Mouse (Mus musculus) forebrain, embryonic 11.5 days (tissue): ENCODE data around the gene Ttll3. TPM values are rescaled to one million over a fixed set of nuclear protein-coding genes. Genes with fewer than 3 reads are reported as not detected.

Experiments used
- ATAC-seq: fragments of 200-750 bp; cut with Nextera tagmentation; replicated peaks from 2 replicates; pipeline ENCODE4 v1.8.0; 2017; ENCODE audit warnings: moderate TSS enrichment; ENCODE audit not compliant: low FRiP score
- DNase-seq: peaks from one replicate; pipeline ENCODE4 v3.0.0-alpha.2; 2017; ENCODE audit warnings: low spot score
- H3K27ac ChIP-seq: fragments of 300-500 bp; sonication (generic); 2 replicates; pipeline ENCODE4 v1.5.1; 2014; ENCODE audit warnings: low read depth, low read length
- H3K27me3 ChIP-seq: fragments of 300-500 bp; sonication (generic); 2 replicates; pipeline ENCODE4 v1.6.1; 2014; ENCODE audit warnings: mild to moderate bottlenecking, low read length, mixed read lengths; ENCODE audit not compliant: control insufficient read depth, insufficient read depth
- H3K36me3 ChIP-seq: fragments of 300-500 bp; sonication (generic); 2 replicates; pipeline ENCODE4 v1.6.1; 2014; ENCODE audit warnings: mild to moderate bottlenecking, low read length, moderate library complexity, mixed read lengths; ENCODE audit not compliant: control insufficient read depth, insufficient read depth
- H3K4me1 ChIP-seq: fragments of 300-500 bp; sonication (generic); replicated peaks from 2 replicates; pipeline ENCODE4 v1.6.1; 2014; ENCODE audit warnings: low read length, mixed read lengths; ENCODE audit not compliant: control insufficient read depth, insufficient read depth
- H3K4me2 ChIP-seq: fragments of 300-500 bp; sonication (generic); 2 replicates; pipeline ENCODE4 v1.6.1; 2014; ENCODE audit warnings: low read depth, mild to moderate bottlenecking, low read length, moderate library complexity, mixed read lengths; ENCODE audit not compliant: severe bottlenecking
- H3K4me3 ChIP-seq: fragments of 300-500 bp; sonication (generic); 2 replicates; pipeline ENCODE4 v1.5.1; 2014; ENCODE audit warnings: low read depth, low read length
- H3K9ac ChIP-seq: fragments of 300-500 bp; sonication (generic); 2 replicates; pipeline ENCODE4 v1.6.1; 2014; ENCODE audit warnings: low read length
- H3K9me3 ChIP-seq: fragments of 300-500 bp; sonication (generic); 2 replicates; pipeline ENCODE4 v1.6.1; 2016; ENCODE audit warnings: low read length, mixed read lengths; ENCODE audit not compliant: control insufficient read depth
- WGBS: fragments of 180-500 bp; shearing (Covaris S2); extraction: QIAGEN DNeasy Blood & Tissue Kit; methylation state at CpG from one replicate; pipeline ENCODE4 v1.1.7; 2014; 5-methylcytosine and 5-hydroxymethylcytosine counted together
- polyA plus RNA-seq: library from polyadenylated mRNA; unstranded; fragments of >200 nt; fragmentation: Nextera tagmentation; extraction: Ambion mirVana; gene quantifications from 2 replicates; pipeline ENCODE4 v1.2.1, GENCODE M21; 2014

Ttll3 gene
- polyA plus RNA-seq, 1 experiment from 2014 or later, result 6.0 TPM

DNA sequence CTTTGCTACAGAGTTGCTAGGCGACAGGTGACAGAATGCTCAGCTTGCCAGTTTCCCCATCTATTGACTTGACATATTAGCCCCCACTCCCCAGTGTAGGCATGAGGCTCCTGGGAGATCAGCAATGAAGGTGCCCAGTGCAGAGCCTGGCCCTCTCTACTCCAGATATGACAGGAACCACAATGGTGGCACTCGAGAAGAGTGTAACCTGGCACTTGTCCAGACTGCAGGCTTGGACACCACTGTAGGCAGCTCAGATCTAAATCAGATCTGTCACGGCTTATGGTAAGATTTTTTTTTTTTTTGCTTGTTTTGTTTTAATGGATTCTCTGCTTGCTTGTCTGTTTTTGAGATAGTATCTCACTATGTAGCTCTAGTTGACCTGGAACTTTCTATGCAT, 44.6 kb downstream of the Ttll3 start:
- DNase-seq (no peak), ATAC-seq (no peak)
- 80% methylated on average over 3 of the region's 3 CpGs for WGBS
- Histone ChIP-seq H3K4me1 (no peaks in the 10 kb centered on the region), H3K27me3 (no peaks in the 10 kb centered on the region), H3K9ac (no peak overlapping the region), H3K9me3 (no peaks in the 10 kb centered on the region), H3K4me3 (no peak overlapping the region), H3K27ac (no peak overlapping the region), H3K4me2 (no peak overlapping the region), H3K36me3 (no peaks in the 10 kb centered on the region)

DNA sequence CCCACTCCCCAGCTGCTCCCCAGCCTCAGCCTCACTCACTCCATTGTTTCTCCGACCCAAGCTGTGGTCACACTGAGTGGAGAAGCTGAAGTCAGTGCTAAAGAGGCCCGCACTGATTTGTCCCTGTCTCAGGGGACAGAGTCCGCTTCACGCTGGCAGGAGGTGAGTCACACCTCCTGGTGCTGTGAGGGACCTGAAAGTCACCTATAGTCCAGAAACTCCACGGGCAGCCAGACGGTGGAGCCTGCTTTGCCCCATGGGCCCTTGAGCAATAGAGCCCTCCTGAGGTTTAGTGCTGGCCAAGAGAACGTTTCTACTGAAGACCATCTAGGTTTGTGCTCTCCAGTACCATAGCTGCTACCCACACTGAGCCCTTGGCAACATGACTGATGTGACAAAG, 45.6 kb downstream of the Ttll3 start:
- no peak overlapping the region for H3K9ac ChIP-seq
- ATAC-seq, result no peak
- no peaks in the 10 kb centered on the region for H3K9me3 ChIP-seq
- no peak overlapping the region for H3K4me2 ChIP-seq
- no peaks in the 10 kb centered on the region for H3K36me3 ChIP-seq
- WGBS, result 69% methylated on average over 7 of the region's 7 CpGs
- H3K4me1 ChIP-seq, result no peaks in the 10 kb centered on the region
- H3K4me3 ChIP-seq, result no peak overlapping the region
- H3K27me3 ChIP-seq, result no peaks in the 10 kb centered on the region
- H3K27ac ChIP-seq, result no peak overlapping the region
- no peak for DNase-seq

DNA sequence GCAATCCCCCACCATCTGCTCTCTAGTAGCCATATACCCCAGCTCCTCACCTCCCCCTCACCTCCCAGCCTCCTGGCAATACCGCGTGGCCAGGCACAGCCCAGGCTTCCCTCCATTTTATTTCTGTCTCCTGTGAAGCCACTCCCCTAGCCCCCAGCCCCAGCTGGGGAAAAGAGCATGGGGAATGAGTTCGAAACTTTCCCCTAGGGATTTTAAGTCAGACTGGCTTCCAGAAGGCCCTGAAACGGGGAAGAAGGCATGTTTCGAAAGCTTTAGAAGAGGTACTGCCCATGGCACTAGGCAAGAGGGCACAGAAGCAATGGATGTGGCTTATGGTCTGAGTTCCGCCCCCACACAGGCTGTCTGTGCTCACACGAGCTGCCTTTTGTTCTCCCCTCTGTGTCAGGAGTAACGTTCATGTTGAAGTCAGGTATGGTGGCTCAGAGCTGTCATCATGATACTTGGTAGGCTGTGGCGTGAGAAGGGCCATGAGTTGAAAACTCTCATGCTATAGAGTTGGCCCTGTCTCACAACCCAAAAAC, 46.7 kb downstream of the Ttll3 start, which contains the start of gene Cidec:
TSS of gene Cidec (minus strand) at position 97 of the 542 bp plus-strand sequence.
- 79% methylated on average over 9 of the region's 9 CpGs for WGBS
- H3K27ac ChIP-seq, result no peak within 1 kb of the TSS

DNA sequence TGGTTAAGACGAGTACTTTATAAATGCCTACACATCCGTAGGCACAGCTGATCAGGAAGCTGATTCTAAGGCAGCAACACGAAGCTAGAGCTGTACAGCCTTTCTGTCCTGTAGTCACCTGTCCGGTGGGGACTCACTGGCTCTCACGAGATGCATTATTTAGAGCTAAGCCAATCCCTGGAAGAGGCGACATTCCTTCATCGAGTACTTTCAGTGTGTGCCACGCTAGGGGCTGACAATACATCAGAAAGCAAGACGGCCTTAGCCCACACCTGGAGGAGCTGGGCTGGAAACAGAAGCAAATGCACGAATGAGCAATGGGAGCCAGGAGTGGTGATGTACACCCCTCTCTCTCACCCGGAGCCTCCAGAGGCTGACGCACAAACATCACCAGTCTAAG, 48.1 kb downstream of the Ttll3 start:
- no peaks in the 10 kb centered on the region for H3K9me3 ChIP-seq
- DNase-seq (peak; percentile 24), ATAC-seq (no peak)
- 0 out of 2 replicates have a peak, but pooled peaks cover 2% of the 10 kb centered on the region for H3K4me1 ChIP-seq
- no peaks in the 10 kb centered on the region for H3K27me3 ChIP-seq
- H3K27ac ChIP-seq, result no peak overlapping the region
- H3K4me2 ChIP-seq, result no peak overlapping the region
- WGBS, result 82% methylated on average over 12 of the region's 12 CpGs
- H3K36me3 ChIP-seq, result no peaks in the 10 kb centered on the region
- H3K9ac ChIP-seq, result no peak overlapping the region
- no peak overlapping the region for H3K4me3 ChIP-seq

More for the DNA sequence above, 46.7 kb downstream of the Ttll3 start, which contains the start of gene Cidec:
- Histone ChIP-seq H3K9me3 (no peaks in the 10 kb centered on the region), H3K4me3 (no peak within 1 kb of the TSS), H3K27me3 (no peaks in the 10 kb centered on the region), H3K4me1 (no peaks in the 10 kb centered on the region), H3K9ac (no peak within 1 kb of the TSS), H3K4me2 (no peak within 1 kb of the TSS), H3K36me3 (no peaks in the 10 kb centered on the region)
- no peak for ATAC-seq
- no peak for DNase-seq

DNA sequence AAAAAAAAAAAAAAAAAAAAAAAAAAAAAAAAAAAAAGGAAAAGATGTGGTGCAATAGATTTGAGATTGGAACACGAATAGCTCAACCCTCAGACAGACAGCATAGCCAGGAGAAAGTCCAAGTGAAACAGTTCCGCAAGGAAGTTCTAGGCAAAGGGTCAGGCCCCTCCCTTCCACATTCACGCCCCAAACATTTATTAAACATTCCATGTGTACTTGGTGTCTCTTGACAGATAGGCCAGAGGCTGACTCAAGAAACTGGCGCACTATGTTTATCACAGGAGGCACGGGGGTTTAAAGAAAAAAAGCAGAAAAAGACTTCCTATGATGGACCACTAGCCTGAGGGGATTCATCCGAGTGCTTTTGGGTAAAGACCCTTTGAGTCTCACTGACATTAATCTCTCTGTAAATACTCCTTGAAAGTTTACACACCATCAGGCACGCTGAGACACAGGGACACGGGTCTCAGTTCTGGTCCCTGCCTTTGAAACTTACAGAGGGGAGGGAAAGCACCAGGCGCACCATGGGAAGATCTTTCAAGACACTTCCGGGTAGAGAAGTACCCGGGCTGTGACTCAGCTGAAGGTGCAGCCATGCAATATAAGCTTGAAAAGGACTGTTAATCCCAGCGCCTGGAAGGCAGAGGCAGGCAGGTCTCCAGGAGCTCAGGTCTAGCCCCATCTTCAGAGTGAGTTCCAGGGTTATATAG, 49.8 kb downstream of the Ttll3 start:
- 70% methylated on average over 12 of the region's 12 CpGs for WGBS
- Histone ChIP-seq H3K9me3 (no peaks in the 10 kb centered on the region), H3K36me3 (no peaks in the 10 kb centered on the region), H3K4me1 (peaks cover 4% of the 10 kb centered on the region; the same call in 1 of the 2 replicates), H3K27me3 (no peaks in the 10 kb centered on the region), H3K9ac (no peak overlapping the region), H3K4me3 (no peak overlapping the region), H3K27ac (no peak overlapping the region), H3K4me2 (no peak overlapping the region)
- DNase-seq (peak; percentile 33), ATAC-seq (no peak)

DNA sequence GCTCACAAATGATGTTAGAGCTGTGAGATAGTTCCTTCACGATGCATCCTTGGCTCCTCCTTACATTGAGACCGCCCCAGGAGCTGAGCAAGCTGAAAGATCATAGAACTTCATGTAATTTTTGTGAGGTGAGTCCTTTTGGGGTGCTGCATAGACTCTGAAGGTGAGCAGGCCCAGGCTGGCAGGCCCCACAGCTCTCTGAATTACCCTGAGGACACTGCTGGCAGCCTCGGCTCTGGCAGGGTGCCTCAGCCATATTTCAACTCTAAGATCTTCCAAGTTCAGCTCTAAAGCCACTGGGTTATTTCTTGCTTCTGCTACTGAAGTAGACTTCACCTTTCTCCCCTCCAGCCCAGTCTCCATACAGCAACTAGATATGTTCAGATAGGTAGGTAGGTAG, 51.6 kb downstream of the Ttll3 start:
- H3K4me1 ChIP-seq, result peaks cover 4% of the 10 kb centered on the region; the same call in 1 of the 2 replicates
- no peaks in the 10 kb centered on the region for H3K9me3 ChIP-seq
- no peaks in the 10 kb centered on the region for H3K27me3 ChIP-seq
- DNase-seq (no peak), ATAC-seq (no peak)
- no peak overlapping the region for H3K4me2 ChIP-seq
- 91% methylated on average over 3 of the region's 3 CpGs for WGBS
- no peak overlapping the region for H3K27ac ChIP-seq
- H3K4me3 ChIP-seq, result no peak overlapping the region
- no peaks in the 10 kb centered on the region for H3K36me3 ChIP-seq
- no peak overlapping the region for H3K9ac ChIP-seq

DNA sequence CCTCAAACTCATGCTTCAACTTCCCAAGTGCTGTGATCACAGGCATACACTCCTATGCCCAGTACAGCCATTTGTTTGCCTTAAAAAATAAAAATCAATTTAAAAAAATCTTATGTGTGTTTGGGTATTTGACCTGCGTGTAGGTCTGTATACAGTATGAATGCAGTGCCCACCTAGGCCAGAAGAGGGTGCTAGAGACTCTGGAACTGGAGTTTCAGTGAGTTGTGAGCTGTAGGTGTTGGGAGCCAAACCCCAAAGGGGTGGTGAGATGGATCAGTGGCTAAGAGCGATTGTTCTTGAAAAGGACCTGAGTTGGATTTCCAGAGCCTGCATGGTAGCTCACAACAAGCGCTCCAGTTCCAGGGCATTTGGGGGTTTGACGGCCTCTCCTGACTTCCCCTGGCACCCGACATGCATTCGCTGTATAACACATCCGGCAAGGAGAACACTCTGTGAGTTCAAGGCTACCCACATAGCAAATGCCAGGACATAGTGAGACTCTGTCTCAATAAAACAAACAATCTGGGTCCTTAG, 52.2 kb downstream of the Ttll3 start:
- 56% methylated on average over 7 of the region's 7 CpGs for WGBS
- no peak overlapping the region for H3K4me3 ChIP-seq
- H3K4me2 ChIP-seq, result no peak overlapping the region
- H3K27me3 ChIP-seq, result no peaks in the 10 kb centered on the region
- H3K9ac ChIP-seq, result no peak overlapping the region
- peak; percentile 86 for DNase-seq
- ATAC-seq, result no peak
- no peaks in the 10 kb centered on the region for H3K9me3 ChIP-seq
- H3K4me1 ChIP-seq, result peaks cover 4% of the 10 kb centered on the region; the same call in 1 of the 2 replicates
- no peaks in the 10 kb centered on the region for H3K36me3 ChIP-seq
- H3K27ac ChIP-seq, result no peak overlapping the region

DNA sequence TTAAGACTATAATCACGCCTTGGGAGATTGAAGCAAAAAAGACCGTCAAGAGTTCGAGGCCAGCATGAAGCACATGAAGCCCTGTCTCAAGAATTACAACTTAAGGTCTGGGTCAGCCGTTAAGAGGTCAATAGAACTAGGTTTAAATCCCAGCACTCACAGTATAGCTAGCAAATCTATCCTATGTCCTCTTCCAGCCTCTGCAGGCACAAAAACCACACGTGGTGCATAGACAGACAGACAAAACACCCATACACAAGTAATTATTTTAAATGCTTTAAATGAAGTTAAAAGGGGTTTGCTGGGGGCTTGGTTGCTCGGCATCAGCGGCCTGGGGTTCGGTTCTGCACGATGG, 53.0 kb downstream of the Ttll3 start:
- Histone ChIP-seq H3K27ac (no peak overlapping the region), H3K36me3 (no peaks in the 10 kb centered on the region), H3K27me3 (no peaks in the 10 kb centered on the region), H3K4me3 (peak overlapping the region; percentile 94), H3K4me2 (peak overlapping the region; percentile 62), H3K9me3 (no peaks in the 10 kb centered on the region), H3K9ac (peak overlapping the region; percentile 78), H3K4me1 (peaks cover 4% of the 10 kb centered on the region; the same call in 1 of the 2 replicates)
- DNase-seq (no peak), ATAC-seq (0 out of 2 replicates have a peak, but pooled peaks have one; percentile 16)
- WGBS, result 41% methylated on average over 9 of the region's 9 CpGs
